Mouse (Mus musculus) E14TG2a.4 (cell line): ENCODE data around the gene Tmem159.

ENCODE experiments used
- H3K27me3 ChIP-seq: 2 replicates; pipeline ENCODE4 v1.6.1; 2014; ENCODE audit warnings: low read length, control low read depth; ENCODE audit not compliant: insufficient read depth
- H3K36me3 ChIP-seq: 2 replicates; pipeline ENCODE4 v1.6.1; 2014; ENCODE audit warnings: low read length, control low read depth; ENCODE audit not compliant: insufficient read depth
- H3K4me1 ChIP-seq: replicated peaks from 2 replicates; pipeline ENCODE4 v1.6.1; 2014; ENCODE audit warnings: low read depth, low read length, control low read depth
- H3K4me3 ChIP-seq: replicated peaks from 2 replicates; pipeline ENCODE4 v1.5.1; 2014; ENCODE audit warnings: mild to moderate bottlenecking, low read length
- H3K9me3 ChIP-seq: 2 replicates; pipeline ENCODE4 v1.6.1; 2014; ENCODE audit warnings: low read length, control low read depth
- CTCF ChIP-seq: conservative IDR thresholded peaks from 2 replicates; pipeline ENCODE4 v1.5.1; 2014; ENCODE audit warnings: low read length
- NANOG ChIP-seq: IDR thresholded peaks from 2 replicates; pipeline ENCODE4 v1.6.1; 2014; ENCODE audit warnings: borderline replicate concordance, low read length, mixed read lengths
- POU5F1 ChIP-seq: IDR thresholded peaks from 2 replicates; pipeline ENCODE4 v1.6.1; 2014; ENCODE audit warnings: low read length, borderline replicate concordance

Tmem159 gene

GRCm38 (mm10) chr7:120102164-120102972 is at the start of gene Tmem159:
Gene Tmem159 (plus strand): TSS chr7:120102353.
- peaks cover under 1% of the 10 kb centered on the region; the same call in 1 of the 2 replicates for H3K9me3 ChIP-seq
- no peaks in the 10 kb centered on the region for H3K36me3 ChIP-seq
- TF ChIP-seq POU5F1: no peak
- no peak for TF ChIP-seq NANOG
- no peak for TF ChIP-seq CTCF
- peaks cover 35% of the 10 kb centered on the region for H3K4me1 ChIP-seq
- H3K27me3 ChIP-seq: peaks cover 17% of the 10 kb centered on the region
- H3K4me3 ChIP-seq: peak within 1 kb of the TSS; percentile 78

- H3K4me3 ChIP-seq: no peak overlapping the region
- no peaks in the 10 kb centered on the region for H3K9me3 ChIP-seq
- TF ChIP-seq NANOG (no peak), POU5F1 (no peak), CTCF (no peak)
- no peaks in the 10 kb centered on the region for H3K36me3 ChIP-seq
- no peaks in the 10 kb centered on the region for H3K27me3 ChIP-seq
- H3K4me1 ChIP-seq: no peaks in the 10 kb centered on the region
Measured at GRCm38 (mm10) chr7:120054016-120054415, 48.1 kb upstream of the Tmem159 start.

GRCm38 (mm10) chr7:120055479-120055878 is 46.7 kb upstream of the Tmem159 start:
- no peaks in the 10 kb centered on the region for H3K36me3 ChIP-seq
- no peaks in the 10 kb centered on the region for H3K4me1 ChIP-seq
- no peak overlapping the region for H3K4me3 ChIP-seq
- TF ChIP-seq POU5F1 (no peak), CTCF (no peak), NANOG (no peak)
- no peaks in the 10 kb centered on the region for H3K9me3 ChIP-seq
- no peaks in the 10 kb centered on the region for H3K27me3 ChIP-seq

GRCm38 (mm10) chr7:120064045-120064444 is 38.1 kb upstream of the Tmem159 start:
- H3K4me3 ChIP-seq: no peak overlapping the region
- H3K4me1 ChIP-seq: no peaks in the 10 kb centered on the region
- no peaks in the 10 kb centered on the region for H3K9me3 ChIP-seq
- no peak for TF ChIP-seq CTCF
- TF ChIP-seq NANOG: no peak
- TF ChIP-seq POU5F1: no peak
- no peaks in the 10 kb centered on the region for H3K36me3 ChIP-seq
- no peaks in the 10 kb centered on the region for H3K27me3 ChIP-seq

GRCm38 (mm10) chr7:120068114-120068513 is 34.0 kb upstream of the Tmem159 start:
- H3K4me3 ChIP-seq: no peak overlapping the region
- no peaks in the 10 kb centered on the region for H3K4me1 ChIP-seq
- no peaks in the 10 kb centered on the region for H3K36me3 ChIP-seq
- H3K27me3 ChIP-seq: no peaks in the 10 kb centered on the region
- TF ChIP-seq CTCF (no peak), NANOG (no peak), POU5F1 (no peak)
- H3K9me3 ChIP-seq: no peaks in the 10 kb centered on the region

- no peaks in the 10 kb centered on the region for H3K36me3 ChIP-seq
- H3K4me3 ChIP-seq: no peak overlapping the region
- no peaks in the 10 kb centered on the region for H3K4me1 ChIP-seq
- TF ChIP-seq POU5F1: no peak
- TF ChIP-seq CTCF: no peak
- no peak for TF ChIP-seq NANOG
- H3K9me3 ChIP-seq: no peaks in the 10 kb centered on the region
- H3K27me3 ChIP-seq: no peaks in the 10 kb centered on the region
Measured at GRCm38 (mm10) chr7:120069164-120069563, 33.0 kb upstream of the Tmem159 start.

GRCm38 (mm10) chr7:120080177-120080576 is 22.0 kb upstream of the Tmem159 start:
- H3K4me1 ChIP-seq: no peaks in the 10 kb centered on the region
- peaks cover 4% of the 10 kb centered on the region; the same call in 1 of the 2 replicates for H3K27me3 ChIP-seq
- TF ChIP-seq POU5F1: no peak
- no peak overlapping the region for H3K4me3 ChIP-seq
- H3K36me3 ChIP-seq: no peaks in the 10 kb centered on the region
- no peaks in the 10 kb centered on the region for H3K9me3 ChIP-seq

- no peaks in the 10 kb centered on the region for H3K36me3 ChIP-seq
- H3K4me3 ChIP-seq: no peak overlapping the region
- H3K9me3 ChIP-seq: peaks cover 6% of the 10 kb centered on the region; the same call in 1 of the 2 replicates
- no peaks in the 10 kb centered on the region for H3K27me3 ChIP-seq
- TF ChIP-seq POU5F1: no peak
- no peak for TF ChIP-seq CTCF
- TF ChIP-seq NANOG: no peak
- H3K4me1 ChIP-seq: peaks cover 5% of the 10 kb centered on the region
Measured at GRCm38 (mm10) chr7:120093033-120093432, 9.1 kb upstream of the Tmem159 start.
